Mouse (Mus musculus) CH12.LX (cell line): Measurements from ENCODE around the gene Agpat3.

ENCODE experiments used
- CHD2 ChIP-seq: IDR thresholded peaks from 2 replicates; pipeline ENCODE4 v1.6.1; 2011; ENCODE audit warnings: low read length, improper control_type of control experiment
- CTCF ChIP-seq, 2 experiments: IDR thresholded peaks in 1 of 2; conservative IDR thresholded peaks in 1 of 2; 2 replicates each; pipeline ENCODE4 v1.5.1; 2011 to 2012; ENCODE audit warnings: low read depth in 2 of 2, low read length in 2 of 2, improper control_type of control experiment in 1 of 2, inconsistent platforms in 1 of 2, mild to moderate bottlenecking in 1 of 2, moderate library complexity in 1 of 2
- E2F4 ChIP-seq: IDR thresholded peaks from 2 replicates; pipeline ENCODE4 v1.6.1; 2011; ENCODE audit warnings: low read depth, low read length, improper control_type of control experiment; ENCODE audit not compliant: insufficient replicate concordance
- ELF1 ChIP-seq: IDR thresholded peaks from 2 replicates; pipeline ENCODE4 v1.6.1; 2014; ENCODE audit warnings: low read depth, mild to moderate bottlenecking, inconsistent platforms, low read length, improper control_type of control experiment
- EP300 ChIP-seq: IDR thresholded peaks from 2 replicates; pipeline ENCODE4 v1.6.1; 2011; ENCODE audit warnings: low read length, improper control_type of control experiment
- JUND ChIP-seq: conservative IDR thresholded peaks from 2 replicates; pipeline ENCODE4 v1.6.1; 2011; ENCODE audit warnings: low read depth, low read length, improper control_type of control experiment
- KAT2A ChIP-seq: IDR thresholded peaks from 2 replicates; pipeline ENCODE4 v1.6.1; 2012; ENCODE audit warnings: low read length, improper control_type of control experiment, inconsistent platforms; ENCODE audit not compliant: insufficient replicate concordance
- POLR2A ChIP-seq: IDR thresholded peaks from 2 replicates; pipeline ENCODE4 v1.6.1; 2011; ENCODE audit warnings: low read depth, mild to moderate bottlenecking, improper control_type of control experiment, low read length
- POLR2AphosphoS2 ChIP-seq: IDR thresholded peaks from 2 replicates; pipeline ENCODE4 v1.6.1; 2011; ENCODE audit warnings: low read depth, low read length, improper control_type of control experiment
- USF1 ChIP-seq: IDR thresholded peaks from 2 replicates; pipeline ENCODE4 v1.6.1; 2014; ENCODE audit warnings: low read depth, mild to moderate bottlenecking, inconsistent platforms, low read length, improper control_type of control experiment
- ZMIZ1 ChIP-seq: IDR thresholded peaks from 2 replicates; pipeline ENCODE4 v1.6.1; 2012; ENCODE audit warnings: low read depth, mild to moderate bottlenecking, inconsistent platforms, low read length, improper control_type of control experiment
- ZNF384 ChIP-seq: IDR thresholded peaks from 2 replicates; pipeline ENCODE4 v1.6.1; 2012; ENCODE audit warnings: low read depth, low read length, improper control_type of control experiment, inconsistent platforms

- no peak for TF ChIP-seq EP300
- no peak for TF ChIP-seq ELF1
- TF ChIP-seq CTCF (conservative IDR thresholded peaks at IDR 0.05 in 1 of 2, IDR thresholded peaks at IDR 0.05 in 1 of 2; ENCODE audit: low read depth in 2 of 2, low read length in 2 of 2) = no peak
- TF ChIP-seq POLR2AphosphoS2 = no peak
- TF ChIP-seq CHD2 = no peak
- no peak for TF ChIP-seq KAT2A
- TF ChIP-seq ZMIZ1 = no peak
- TF ChIP-seq POLR2A = no peak
- no peak for TF ChIP-seq JUND
- no peak for TF ChIP-seq E2F4
- TF ChIP-seq ZNF384 = no peak
- TF ChIP-seq USF1 = no peak
Measured at GRCm38 (mm10) chr10:78385520-78385919, 33.2 kb upstream of the Agpat3 start.
